Mouse (Mus musculus) bone marrow macrophage, adult 2 months (primary cell): ENCODE measurements around the gene Qdpr.
"Not testable (repeated sequence)": the region's sequence is repeated elsewhere in the genome, so short reads cannot be mapped to it uniquely, and the experiment has no call there.

ENCODE experiments used
- CTCF ChIP-seq: IDR thresholded peaks from 2 replicates; pipeline ENCODE4 v1.5.1; 2012; ENCODE audit warnings: low read depth, mild to moderate bottlenecking, low read length, moderate library complexity
- POLR2A ChIP-seq: IDR thresholded peaks from 2 replicates; pipeline ENCODE4 v1.6.1; 2012; ENCODE audit warnings: mild to moderate bottlenecking, low read depth, low read length, borderline replicate concordance

DNA sequence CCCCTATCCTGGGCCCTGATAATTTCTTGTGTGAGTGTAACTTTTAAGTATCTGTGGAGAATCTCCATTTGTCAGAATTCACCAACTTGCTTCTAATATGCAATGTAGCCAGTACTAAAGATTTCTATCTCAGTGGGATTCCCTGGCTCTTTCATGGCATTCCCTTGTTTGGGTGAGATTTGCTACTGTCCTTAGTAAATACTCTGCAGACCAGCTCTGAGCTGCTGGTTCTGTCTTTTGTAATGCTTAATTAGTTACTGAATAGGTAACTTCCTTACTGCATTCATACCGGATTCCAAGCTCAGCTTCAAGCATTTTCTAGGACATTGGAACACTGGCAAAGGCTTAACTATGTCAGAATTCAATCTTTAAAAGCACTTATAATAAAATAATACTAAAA is 24.3 kb downstream of the Qdpr start:
- not testable (repeated sequence) for TF ChIP-seq CTCF, POLR2A
